Mouse (Mus musculus): Measurements from ENCODE around the gene Gm3409. TPM values are rescaled to one million over a fixed set of nuclear protein-coding genes. Genes with fewer than 3 reads are reported as not detected.

Gm3409 gene
- total RNA-seq, 4 experiments from 2014 or later = not detected

Other genes with a start within 250 kb of the Gm3409 start
- 10 to 100 TPM; 88.1 to 97.5 (median 90.3) TPM for gene Wasf3, start 152.7 kb upstream of the Gm3409 start, total RNA-seq (2022)
- not detected for gene Gm6408, start 55.7 kb upstream of the Gm3409 start, total RNA-seq (2022)
- not detected for gene Gm6370, start 46.3 kb upstream of the Gm3409 start, total RNA-seq (2022)
- not detected for gene 4930449I24Rik, start 35.2 kb upstream of the Gm3409 start, total RNA-seq (2022)
- not detected for gene Gm3402, start 23.5 kb upstream of the Gm3409 start, total RNA-seq (2022)
- not detected for gene Gm3404, start 11.8 kb upstream of the Gm3409 start, total RNA-seq (2022)
- not detected for gene Gm3415, start 18.5 kb downstream of the Gm3409 start, total RNA-seq (2022)
- gene Gpr12, start 47.6 kb downstream of the Gm3409 start, total RNA-seq (2022) = 10 to 100 TPM; 32.3 to 35.0 (median 32.8) TPM